8 mouse cellular contexts compared by ENCODE assay signal in the genomic region with DNA sequence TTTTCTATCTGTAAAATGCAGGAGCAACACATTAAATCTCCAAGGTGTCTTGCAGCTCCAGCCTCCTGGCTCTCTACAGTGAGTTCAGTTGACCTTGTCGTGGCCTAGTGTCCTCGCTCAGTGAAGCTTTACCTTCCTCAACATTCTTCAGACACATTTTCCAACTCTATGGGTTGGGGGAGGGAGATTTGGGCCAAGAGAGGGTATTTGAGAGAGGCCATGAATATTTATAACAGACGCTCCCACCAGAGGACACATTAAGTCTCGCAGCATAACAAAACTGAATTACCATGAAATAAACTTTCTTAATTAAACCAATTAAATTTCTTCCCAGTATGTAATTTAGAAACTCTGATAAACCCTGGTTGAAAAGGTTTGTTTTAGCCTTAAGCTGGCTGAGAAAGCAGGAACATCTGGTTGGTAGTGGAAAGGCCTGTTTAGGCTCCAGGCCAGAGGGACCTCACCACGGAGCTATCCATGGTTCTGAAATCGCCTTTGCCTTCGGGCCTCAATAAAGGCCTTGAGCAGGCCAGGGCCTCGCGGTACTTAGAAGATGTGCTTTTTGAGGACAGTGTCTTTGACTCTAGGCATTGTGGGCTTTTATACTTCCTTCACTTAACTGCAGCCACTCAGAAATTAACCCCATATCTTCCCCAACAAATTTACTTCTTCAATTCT.
DNase-seq lines count a peak whose midpoint lies in the region; ATAC-seq and TF ChIP-seq lines count a peak whose summit lies in the region.

No protein-coding gene starts in this region.

- H3K27me3 ChIP-seq in G1E (ENCODE audit: insufficient read depth, low read length), result no peaks in the 10 kb centered on the region

- H3K9me3 ChIP-seq in G1E (replicated peaks), result peaks cover 38% of the 10 kb centered on the region

- no peak overlapping the region for H3K4me3 ChIP-seq in G1E (ENCODE audit: low read depth, low read length)

- peak; percentile 60 for DNase-seq in gastrocnemius, postnatal 10 days
- DNase-seq in gastrocnemius, adult 8-10 months (ENCODE audit: low spot score in 2 of 2), result no peak
- peak; percentile 5 for DNase-seq in G1E (ENCODE audit: low spot score)
- peak; percentile 82 for DNase-seq in embryo, embryonic 11.5 days (ENCODE audit: low read depth, low spot score)
- DNase-seq in kidney, adult 9 months, result peak; percentile 57
- DNase-seq in lung, postnatal 25 days (ENCODE audit: low spot score), result peak; percentile 9
- DNase-seq in testis, postnatal 14 days (ENCODE audit: low spot score), result peak; percentile 58
- DNase-seq in frontal cortex, postnatal 14 days (ENCODE audit: low spot score in 2 of 2), result no peak

- no peaks in the 10 kb centered on the region for H3K4me1 ChIP-seq in G1E (ENCODE audit: insufficient read depth, low read depth, low read length)

- no peak for ATAC-seq in G1E (ENCODE audit: extremely low read depth, insufficient number of reproducible peaks, low FRiP score, poor library complexity, severe bottlenecking)

- no peaks in the 10 kb centered on the region for H3K36me3 ChIP-seq in G1E (replicated peaks)

- no peak for TF ChIP-seq CTCF in G1E (IDR thresholded peaks at IDR 0.05; ENCODE audit: low read depth, low read length)

Comparison
In these comparisons a context has a peak if more than half of its experiments do, and no peak if none do; other contexts are left out.
1. DNase-seq: peak in gastrocnemius, postnatal 10 days (single experiment), G1E (single experiment), embryo, embryonic 11.5 days (single experiment), kidney, adult 9 months (single experiment), lung, postnatal 25 days (single experiment) and testis, postnatal 14 days (single experiment); none in gastrocnemius, adult 8-10 months (0 of 2) and frontal cortex, postnatal 14 days (0 of 2).